Mouse (Mus musculus): ENCODE results near the gene Pgghg.

DNA sequence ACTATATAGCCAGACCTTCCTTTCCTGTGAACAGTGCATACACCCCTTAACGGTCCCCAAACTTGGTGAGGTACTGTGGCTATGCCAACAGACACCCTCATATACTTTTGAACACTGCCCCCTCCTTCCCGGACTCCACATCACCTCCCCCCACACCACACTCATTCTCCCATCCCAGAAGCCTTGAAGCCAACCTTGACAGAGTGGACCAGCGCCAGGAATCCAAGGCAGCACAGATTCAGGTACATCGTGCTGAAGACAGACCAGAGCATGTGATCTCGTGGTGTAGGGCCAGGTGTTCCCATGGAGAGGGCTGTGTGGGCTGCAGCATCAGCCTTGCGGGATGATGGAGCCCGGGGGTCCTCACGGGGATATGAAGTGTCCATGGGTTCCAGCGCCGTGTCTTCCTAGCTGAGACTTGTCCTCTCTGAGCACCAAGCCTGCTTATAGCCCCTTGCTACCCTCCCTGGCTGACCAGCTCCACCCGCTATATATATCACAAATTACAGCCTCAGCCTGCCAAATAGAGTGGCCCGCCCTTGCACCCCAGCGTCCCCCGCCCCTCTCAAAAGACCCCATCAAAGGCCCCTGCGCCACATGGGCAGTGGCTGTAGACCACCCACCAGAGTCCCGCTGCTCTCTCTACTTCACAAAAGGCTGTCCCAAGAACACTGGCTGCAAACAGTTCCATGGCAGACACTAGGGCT is 8.8 kb downstream of the Pgghg start, which contains the start of gene Ifitm5:
- TF ChIP-seq MYOG (IDR thresholded peaks at IDR 0.05; ENCODE audit: control insufficient read depth in 1 of 3, insufficient read depth in 1 of 3, insufficient read length in 2 of 3, low read depth in 2 of 3) (no peak), USF1 (IDR thresholded peaks at IDR 0.05; ENCODE audit: low read depth) (no peak), POLR2A (IDR thresholded peaks at IDR 0.05; ENCODE audit: insufficient read length, low read depth) (no peak)
